Mouse (Mus musculus): ENCODE results near the gene Fam234b. TPM values are rescaled to one million over a fixed set of nuclear protein-coding genes. Genes with fewer than 3 reads are reported as not detected.

Fam234b gene
- total RNA-seq, 2 experiments from 2014 or later = 51.1 to 66.3 TPM

Other genes with a start within 250 kb of the Fam234b start
- 0.90 and 1.5 TPM in 2 replicates for gene Apold1, start 216.3 kb upstream of the Fam234b start, total RNA-seq (2014; fragmentation: Nextera tagmentation)
- gene Apold1, start 216.3 kb upstream of the Fam234b start, total RNA-seq (2017) = 0.66 and 0.80 TPM in 2 replicates
- 87.5 and 108 TPM in 2 replicates for gene Ddx47, start 186.4 kb upstream of the Fam234b start, total RNA-seq (2014; fragmentation: Nextera tagmentation)
- gene Ddx47, start 186.4 kb upstream of the Fam234b start, total RNA-seq (2017) = 135 and 173 TPM in 2 replicates
- not detected in 2 replicates for gene Gprc5a, start 132.3 kb upstream of the Fam234b start, total RNA-seq (2014; fragmentation: Nextera tagmentation)
- 1.1 TPM in 1 of 2 replicates, not detected in the other for gene Gprc5a, start 132.3 kb upstream of the Fam234b start, total RNA-seq (2017)
- gene Gprc5d, start 79.7 kb upstream of the Fam234b start, total RNA-seq (2014; fragmentation: Nextera tagmentation) = not detected in 2 replicates
- gene Gprc5d, start 79.7 kb upstream of the Fam234b start, total RNA-seq (2017) = not detected in 2 replicates
- gene Hebp1, start within 50 bp of the Fam234b start, total RNA-seq (2014; fragmentation: Nextera tagmentation) = 109 and 112 TPM in 2 replicates
- 109 and 149 TPM in 2 replicates for gene Hebp1, start within 50 bp of the Fam234b start, total RNA-seq (2017)
- not detected in 2 replicates for gene Gsg1, start 56.4 kb downstream of the Fam234b start, total RNA-seq (2014; fragmentation: Nextera tagmentation)
- not detected in 2 replicates for gene Gsg1, start 56.4 kb downstream of the Fam234b start, total RNA-seq (2017)
- gene Pbp2, start 112.4 kb downstream of the Fam234b start, total RNA-seq (2014; fragmentation: Nextera tagmentation) = not detected in 2 replicates
- gene Pbp2, start 112.4 kb downstream of the Fam234b start, total RNA-seq (2017) = not detected in 2 replicates
- 1.1 and 2.0 TPM in 2 replicates for gene Emp1, start 164.6 kb downstream of the Fam234b start, total RNA-seq (2014; fragmentation: Nextera tagmentation)
- gene Emp1, start 164.6 kb downstream of the Fam234b start, total RNA-seq (2017) = 0.66 TPM in 1 of 2 replicates, not detected in the other

All from megakaryocyte-erythroid progenitor cell, adult 5-6 weeks (primary cell).